Mouse (Mus musculus): ENCODE data around the gene Pex1. TPM values are rescaled to one million over a fixed set of nuclear protein-coding genes. Genes with fewer than 3 reads are reported as not detected.

Pex1 gene
- polyA plus RNA-seq, 1 experiment, result 23.4 TPM

- no peaks in the 10 kb centered on the region for H3K9me3 ChIP-seq (replicated peaks; ENCODE audit: control insufficient read depth, insufficient read depth, low read length, poor library complexity, severe bottlenecking)
- H3K36me3 ChIP-seq (ENCODE audit: control insufficient read depth, insufficient read depth, low read length, poor library complexity, severe bottlenecking), result peaks cover 29% of the 10 kb centered on the region
- H3K27ac ChIP-seq (ENCODE audit: insufficient read depth, low read length), result no peak overlapping the region
- no peak overlapping the region for H3K4me3 ChIP-seq (ENCODE audit: low read depth, low read length)
- H3K27me3 ChIP-seq (ENCODE audit: control insufficient read depth, insufficient read depth, low read length, poor library complexity, severe bottlenecking), result no peaks in the 10 kb centered on the region
- no peaks in the 10 kb centered on the region for H3K4me1 ChIP-seq (ENCODE audit: control insufficient read depth, insufficient read depth, low read length)
- TF ChIP-seq EP300 (IDR thresholded peaks at IDR 0.05; ENCODE audit: insufficient read depth, low read depth, low read length) (no peak), POLR2A (IDR thresholded peaks at IDR 0.05; ENCODE audit: insufficient read depth, low read length) (no peak), CTCF (IDR thresholded peaks at IDR 0.05; ENCODE audit: low read depth, low read length) (no peak)
- H3K9ac ChIP-seq (ENCODE audit: low read depth, poor library complexity, severe bottlenecking), result no peak overlapping the region
These were observed 49.5 kb downstream of the Pex1 start for GRCm38 (mm10) chr5:3645326-3645725.

GRCm38 (mm10) chr5:3646539-3646938 lies 50.7 kb downstream of the Pex1 start:
- no peaks in the 10 kb centered on the region for H3K4me1 ChIP-seq (ENCODE audit: control insufficient read depth, insufficient read depth, low read length)
- peak overlapping the region; percentile 98 for H3K9ac ChIP-seq (ENCODE audit: low read depth, poor library complexity, severe bottlenecking)
- H3K27me3 ChIP-seq (ENCODE audit: control insufficient read depth, insufficient read depth, low read length, poor library complexity, severe bottlenecking), result no peaks in the 10 kb centered on the region
- H3K27ac ChIP-seq (ENCODE audit: insufficient read depth, low read length), result no peak overlapping the region
- H3K36me3 ChIP-seq (ENCODE audit: control insufficient read depth, insufficient read depth, low read length, poor library complexity, severe bottlenecking), result peaks cover 20% of the 10 kb centered on the region
- H3K4me3 ChIP-seq (ENCODE audit: low read depth, low read length), result peak overlapping the region; percentile 99
- TF ChIP-seq CTCF (IDR thresholded peaks at IDR 0.05; ENCODE audit: low read depth, low read length) (no peak), POLR2A (IDR thresholded peaks at IDR 0.05; ENCODE audit: insufficient read depth, low read length) (no peak), EP300 (IDR thresholded peaks at IDR 0.05; ENCODE audit: insufficient read depth, low read depth, low read length) (no peak)
- no peaks in the 10 kb centered on the region for H3K9me3 ChIP-seq (replicated peaks; ENCODE audit: control insufficient read depth, insufficient read depth, low read length, poor library complexity, severe bottlenecking)

- TF ChIP-seq CTCF (IDR thresholded peaks at IDR 0.05; ENCODE audit: low read depth, low read length), result peak; percentile 37
- no peak for TF ChIP-seq EP300 (IDR thresholded peaks at IDR 0.05; ENCODE audit: insufficient read depth, low read depth, low read length)
- TF ChIP-seq POLR2A (IDR thresholded peaks at IDR 0.05; ENCODE audit: insufficient read depth, low read length), result no peak
- no peak overlapping the region for H3K27ac ChIP-seq (ENCODE audit: insufficient read depth, low read length)
- H3K9ac ChIP-seq (ENCODE audit: low read depth, poor library complexity, severe bottlenecking), result peak overlapping the region; percentile 98
- H3K9me3 ChIP-seq (replicated peaks; ENCODE audit: control insufficient read depth, insufficient read depth, low read length, poor library complexity, severe bottlenecking), result no peaks in the 10 kb centered on the region
- peak overlapping the region; percentile 99 for H3K4me3 ChIP-seq (ENCODE audit: low read depth, low read length)
- H3K4me1 ChIP-seq (ENCODE audit: control insufficient read depth, insufficient read depth, low read length), result no peaks in the 10 kb centered on the region
- H3K27me3 ChIP-seq (ENCODE audit: control insufficient read depth, insufficient read depth, low read length, poor library complexity, severe bottlenecking), result no peaks in the 10 kb centered on the region
- peaks cover 15% of the 10 kb centered on the region for H3K36me3 ChIP-seq (ENCODE audit: control insufficient read depth, insufficient read depth, low read length, poor library complexity, severe bottlenecking)
These were observed 51.3 kb downstream of the Pex1 start for GRCm38 (mm10) chr5:3646991-3647707.

GRCm38 (mm10) chr5:3647708-3648121 lies 51.8 kb downstream of the Pex1 start:
- TF ChIP-seq CTCF (IDR thresholded peaks at IDR 0.05; ENCODE audit: low read depth, low read length) (no peak), POLR2A (IDR thresholded peaks at IDR 0.05; ENCODE audit: insufficient read depth, low read length) (no peak), EP300 (IDR thresholded peaks at IDR 0.05; ENCODE audit: insufficient read depth, low read depth, low read length) (no peak)
- peaks cover 15% of the 10 kb centered on the region for H3K36me3 ChIP-seq (ENCODE audit: control insufficient read depth, insufficient read depth, low read length, poor library complexity, severe bottlenecking)
- H3K27ac ChIP-seq (ENCODE audit: insufficient read depth, low read length), result no peak overlapping the region
- H3K9ac ChIP-seq (ENCODE audit: low read depth, poor library complexity, severe bottlenecking), result peak overlapping the region; percentile 98
- H3K27me3 ChIP-seq (ENCODE audit: control insufficient read depth, insufficient read depth, low read length, poor library complexity, severe bottlenecking), result no peaks in the 10 kb centered on the region
- 0 out of 2 replicates have a peak, but pooled peaks cover under 1% of the 10 kb centered on the region for H3K9me3 ChIP-seq (replicated peaks; ENCODE audit: control insufficient read depth, insufficient read depth, low read length, poor library complexity, severe bottlenecking)
- H3K4me3 ChIP-seq (ENCODE audit: low read depth, low read length), result peak overlapping the region; percentile 99
- no peaks in the 10 kb centered on the region for H3K4me1 ChIP-seq (ENCODE audit: control insufficient read depth, insufficient read depth, low read length)

- Histone ChIP-seq H3K4me1 (ENCODE audit: control insufficient read depth, insufficient read depth, low read length) (no peaks in the 10 kb centered on the region), H3K4me3 (ENCODE audit: low read depth, low read length) (no peak overlapping the region), H3K36me3 (ENCODE audit: control insufficient read depth, insufficient read depth, low read length, poor library complexity, severe bottlenecking) (peaks cover 12% of the 10 kb centered on the region), H3K27ac (ENCODE audit: insufficient read depth, low read length) (no peak overlapping the region), H3K9me3 (replicated peaks; ENCODE audit: control insufficient read depth, insufficient read depth, low read length, poor library complexity, severe bottlenecking) (0 out of 2 replicates have a peak, but pooled peaks cover 3% of the 10 kb centered on the region), H3K27me3 (ENCODE audit: control insufficient read depth, insufficient read depth, low read length, poor library complexity, severe bottlenecking) (no peaks in the 10 kb centered on the region), H3K9ac (ENCODE audit: low read depth, poor library complexity, severe bottlenecking) (no peak overlapping the region)
- TF ChIP-seq POLR2A (IDR thresholded peaks at IDR 0.05; ENCODE audit: insufficient read depth, low read length), result no peak
- TF ChIP-seq CTCF (IDR thresholded peaks at IDR 0.05; ENCODE audit: low read depth, low read length), result no peak
- no peak for TF ChIP-seq EP300 (IDR thresholded peaks at IDR 0.05; ENCODE audit: insufficient read depth, low read depth, low read length)
These were observed 52.5 kb downstream of the Pex1 start for GRCm38 (mm10) chr5:3648206-3648848.

- TF ChIP-seq CTCF (IDR thresholded peaks at IDR 0.05; ENCODE audit: low read depth, low read length) (no peak), EP300 (IDR thresholded peaks at IDR 0.05; ENCODE audit: insufficient read depth, low read depth, low read length) (no peak), POLR2A (IDR thresholded peaks at IDR 0.05; ENCODE audit: insufficient read depth, low read length) (no peak)
- Histone ChIP-seq H3K27me3 (ENCODE audit: control insufficient read depth, insufficient read depth, low read length, poor library complexity, severe bottlenecking) (no peaks in the 10 kb centered on the region), H3K36me3 (ENCODE audit: control insufficient read depth, insufficient read depth, low read length, poor library complexity, severe bottlenecking) (peaks cover 9% of the 10 kb centered on the region), H3K27ac (ENCODE audit: insufficient read depth, low read length) (no peak overlapping the region), H3K4me3 (ENCODE audit: low read depth, low read length) (no peak overlapping the region), H3K4me1 (ENCODE audit: control insufficient read depth, insufficient read depth, low read length) (no peaks in the 10 kb centered on the region), H3K9me3 (replicated peaks; ENCODE audit: control insufficient read depth, insufficient read depth, low read length, poor library complexity, severe bottlenecking) (0 out of 2 replicates have a peak, but pooled peaks cover 5% of the 10 kb centered on the region), H3K9ac (ENCODE audit: low read depth, poor library complexity, severe bottlenecking) (no peak overlapping the region)
These were observed 53.0 kb downstream of the Pex1 start for GRCm38 (mm10) chr5:3648849-3649210.
